Mouse (Mus musculus) lung, adult 2 months (tissue): ENCODE measurements around the gene Gm10130. TPM values are rescaled to one million over a fixed set of nuclear protein-coding genes. Genes with fewer than 3 reads are reported as not detected.
"Not testable (repeated sequence)": the region's sequence is repeated elsewhere in the genome, so short reads cannot be mapped to it uniquely, and the experiment has no call there.

Source experiments
- DNase-seq: peaks from one replicate; pipeline ENCODE4 v3.0.0; 2022
- H3K4me1 ChIP-seq: fragments of 200-500 bp; 2 replicates; pipeline ENCODE4 v1.6.1; 2011; ENCODE audit warnings: low read length; ENCODE audit not compliant: control insufficient read depth, insufficient read depth
- H3K4me3 ChIP-seq: fragments of 200-500 bp; replicated peaks from 2 replicates; pipeline ENCODE3; 2011; ENCODE audit warnings: low read depth, mild to moderate bottlenecking, control low read depth, low read length; ENCODE audit errors: extremely low read depth
- CTCF ChIP-seq: fragments of 200-500 bp; IDR thresholded peaks from 2 replicates; pipeline ENCODE4 v1.5.1; 2011; ENCODE audit warnings: mild to moderate bottlenecking, low read length, control low read depth; ENCODE audit not compliant: insufficient read depth
- POLR2A ChIP-seq: fragments of 200-500 bp; IDR thresholded peaks from 2 replicates; pipeline ENCODE4 v1.6.1; 2011; ENCODE audit warnings: low read depth, mild to moderate bottlenecking, control low read depth, low read length, borderline replicate concordance; ENCODE audit errors: extremely low read depth
- WGBS: fragments of 180-500 bp; shearing (Covaris S2); methylation state at CpG from one replicate; pipeline ENCODE4 v1.1.7; 2018; 5-methylcytosine and 5-hydroxymethylcytosine counted together
- polyA plus RNA-seq: library from polyadenylated mRNA; depleted of rRNA; stranded (reverse); fragments of >200 nt; gene quantifications from 2 replicates; pipeline ENCODE4 v1.2.3, GENCODE M21; 2012; rRNA removed

The Gm10130 gene
- polyA plus RNA-seq, 1 experiment: not detected

- Histone ChIP-seq H3K4me3 (peak overlapping the region; percentile 97), H3K4me1 (0 out of 2 replicates have a peak, but pooled peaks cover 2% of the 10 kb centered on the region)
- DNase-seq: no peak
- TF ChIP-seq CTCF (no peak), POLR2A (no peak)
- whole genome bisulfite sequencing: 8% methylated on average over 4 of the region's 4 CpGs
Observed at GRCm38 (mm10) chr2:150362878-150363229, 39.4 kb downstream of the Gm10130 start.

GRCm38 (mm10) chr2:150385553-150386106 lies 62.1 kb downstream of the Gm10130 start:
- not testable (repeated sequence) for DNase-seq
- WGBS: 92% methylated on average over 19 of the region's 19 CpGs

GRCm38 (mm10) chr2:150390198-150390597 lies 66.7 kb downstream of the Gm10130 start:
- no peak overlapping the region for H3K4me3 ChIP-seq
- no peak for TF ChIP-seq POLR2A
- H3K4me1 ChIP-seq: no peaks in the 10 kb centered on the region
- WGBS: 68% methylated on average over 1 of the region's 1 CpGs
- no peak for DNase-seq

More at GRCm38 (mm10) chr2:150385553-150386106, 62.1 kb downstream of the Gm10130 start:
- H3K4me1 ChIP-seq, H3K4me3 ChIP-seq: not testable (repeated sequence)

GRCm38 (mm10) chr2:150412146-150412545 lies 88.6 kb downstream of the Gm10130 start:
- H3K4me1 ChIP-seq, H3K4me3 ChIP-seq, DNase-seq: not testable (repeated sequence)
- 92% methylated on average over 17 of the region's 17 CpGs for WGBS

Other genes with a start within 250 kb of the Gm10130 start
- 1.9 and 2.3 TPM in 2 replicates for gene Zfp120, start 187.0 kb upstream of the Gm10130 start, polyA plus RNA-seq
- gene Gm10770, start 144.0 kb upstream of the Gm10130 start, polyA plus RNA-seq: not detected in 2 replicates
- gene Gm14139, start 141.9 kb upstream of the Gm10130 start, polyA plus RNA-seq: not detected in 2 replicates
- gene Zfp937, start 105.6 kb upstream of the Gm10130 start, polyA plus RNA-seq: 0.25 and 0.59 TPM in 2 replicates
- 0.11 and 0.17 TPM in 2 replicates for gene Gm21994, start 68.1 kb upstream of the Gm10130 start, polyA plus RNA-seq
- not detected in 2 replicates for gene Gm14124, start 66.2 kb upstream of the Gm10130 start, polyA plus RNA-seq
- 0.91 and 1.2 TPM in 2 replicates for gene 3300002I08Rik, start 39.1 kb downstream of the Gm10130 start, polyA plus RNA-seq
- gene Zfp442, start 127.8 kb downstream of the Gm10130 start, polyA plus RNA-seq: 0.15 and 0.28 TPM in 2 replicates
- not detected in 2 replicates for gene Zfp345, start 161.4 kb downstream of the Gm10130 start, polyA plus RNA-seq
- 1.4 and 2.0 TPM in 2 replicates for gene Cst7, start 246.7 kb downstream of the Gm10130 start, polyA plus RNA-seq